Mouse (Mus musculus) megakaryocyte, adult 5-6 weeks (primary cell): Measurements from ENCODE around the gene Kdm2a. TPM values are rescaled to one million over a fixed set of nuclear protein-coding genes. Genes with fewer than 3 reads are reported as not detected.

Experiments used
- total RNA-seq, 2 experiments: library from RNA; stranded (forward) in 1 of 2; stranded (reverse) in 1 of 2; fragments of 153-499, 151-499 nt in 1 of 2; fragments of 221-1000, 200-1000 nt in 1 of 2; gene quantifications; 2 replicates each; pipeline versions ENCODE4 v1.2.3 to v1.2.4; 2015 to 2017

Kdm2a gene
- total RNA-seq, 2 experiments from 2014 or later: 54.7 to 60.4 TPM

Other genes with a start within 250 kb of the Kdm2a start
- 279 and 345 TPM in 2 replicates for gene Coro1b, start 249.7 kb downstream of the Kdm2a start, total RNA-seq (2015)
- gene Coro1b, start 249.7 kb downstream of the Kdm2a start, total RNA-seq (2017): 142 and 161 TPM in 2 replicates
- gene Ptprcap, start 244.7 kb downstream of the Kdm2a start, total RNA-seq (2015): 30.5 and 42.1 TPM in 2 replicates
- 43.9 and 44.8 TPM in 2 replicates for gene Ptprcap, start 244.7 kb downstream of the Kdm2a start, total RNA-seq (2017)
- gene Rps6kb2, start 234.9 kb downstream of the Kdm2a start, total RNA-seq (2015): 21.0 and 26.7 TPM in 2 replicates
- 21.0 and 25.0 TPM in 2 replicates for gene Rps6kb2, start 234.9 kb downstream of the Kdm2a start, total RNA-seq (2017)
- 3.9 and 4.7 TPM in 2 replicates for gene Carns1, start 222.8 kb downstream of the Kdm2a start, total RNA-seq (2015)
- 1.3 and 2.0 TPM in 2 replicates for gene Carns1, start 222.8 kb downstream of the Kdm2a start, total RNA-seq (2017)
- 52.8 and 59.9 TPM in 2 replicates for gene Tbc1d10c, start 207.0 kb downstream of the Kdm2a start, total RNA-seq (2015)
- gene Tbc1d10c, start 207.0 kb downstream of the Kdm2a start, total RNA-seq (2017): 21.5 and 33.5 TPM in 2 replicates
- 496 and 536 TPM in 2 replicates for gene Ppp1ca, start 206.2 kb downstream of the Kdm2a start, total RNA-seq (2015)
- gene Ppp1ca, start 206.2 kb downstream of the Kdm2a start, total RNA-seq (2017): 639 and 705 TPM in 2 replicates
- 32.8 and 36.7 TPM in 2 replicates for gene Rad9a, start 196.6 kb downstream of the Kdm2a start, total RNA-seq (2015)
- 21.4 and 22.8 TPM in 2 replicates for gene Rad9a, start 196.6 kb downstream of the Kdm2a start, total RNA-seq (2017)
- 1.4 and 2.9 TPM in 2 replicates for gene Clcf1, start 184.0 kb downstream of the Kdm2a start, total RNA-seq (2015)
- 0.40 and 2.2 TPM in 2 replicates for gene Clcf1, start 184.0 kb downstream of the Kdm2a start, total RNA-seq (2017)
- not detected in 2 replicates for gene AC109138.7, start 183.9 kb downstream of the Kdm2a start, total RNA-seq (2015)
- not detected in 2 replicates for gene AC109138.7, start 183.9 kb downstream of the Kdm2a start, total RNA-seq (2017)
- gene Pold4, start 166.4 kb downstream of the Kdm2a start, total RNA-seq (2015): 98.9 and 105 TPM in 2 replicates
- gene Pold4, start 166.4 kb downstream of the Kdm2a start, total RNA-seq (2017): 102 and 122 TPM in 2 replicates
- 15.9 and 16.5 TPM in 2 replicates for gene Ssh3, start 129.1 kb downstream of the Kdm2a start, total RNA-seq (2015)
- 17.2 and 19.8 TPM in 2 replicates for gene Ssh3, start 129.1 kb downstream of the Kdm2a start, total RNA-seq (2017)
- 6.5 and 7.2 TPM in 2 replicates for gene Ankrd13d, start 115.1 kb downstream of the Kdm2a start, total RNA-seq (2015)
- gene Ankrd13d, start 115.1 kb downstream of the Kdm2a start, total RNA-seq (2017): 8.7 and 10.5 TPM in 2 replicates
- 278 TPM in 2 replicates for gene Grk2, start 92.1 kb downstream of the Kdm2a start, total RNA-seq (2015)
- 231 and 296 TPM in 2 replicates for gene Grk2, start 92.1 kb downstream of the Kdm2a start, total RNA-seq (2017)
- gene Rhod, start 41.1 kb upstream of the Kdm2a start, total RNA-seq (2015): not detected in 2 replicates
- gene Rhod, start 41.1 kb upstream of the Kdm2a start, total RNA-seq (2017): not detected in 2 replicates
- gene Syt12, start 79.2 kb upstream of the Kdm2a start, total RNA-seq (2015): not detected in 2 replicates
- not detected in 2 replicates for gene Syt12, start 79.2 kb upstream of the Kdm2a start, total RNA-seq (2017)
- gene 2010003K11Rik, start 100.3 kb upstream of the Kdm2a start, total RNA-seq (2015): not detected in 2 replicates
- not detected in 2 replicates for gene 2010003K11Rik, start 100.3 kb upstream of the Kdm2a start, total RNA-seq (2017)
- 0.22 and 0.64 TPM in 2 replicates for gene Pcx, start 112.2 kb upstream of the Kdm2a start, total RNA-seq (2015)
- 0.62 and 0.69 TPM in 2 replicates for gene Pcx, start 112.2 kb upstream of the Kdm2a start, total RNA-seq (2017)
- 0.09 and 0.30 TPM in 2 replicates for gene Lrfn4, start 217.4 kb upstream of the Kdm2a start, total RNA-seq (2015)
- gene Lrfn4, start 217.4 kb upstream of the Kdm2a start, total RNA-seq (2017): 0.29 and 0.65 TPM in 2 replicates
- gene Rce1, start 227.4 kb upstream of the Kdm2a start, total RNA-seq (2015): 18.4 and 23.4 TPM in 2 replicates
- gene Rce1, start 227.4 kb upstream of the Kdm2a start, total RNA-seq (2017): 12.4 and 20.0 TPM in 2 replicates